Mouse (Mus musculus): ENCODE data around the gene 1500011B03Rik. TPM values are rescaled to one million over a fixed set of nuclear protein-coding genes. Genes with fewer than 3 reads are reported as not detected.

1500011B03Rik gene
- polyA plus RNA-seq, 1 experiment = 54.9 TPM

DNA sequence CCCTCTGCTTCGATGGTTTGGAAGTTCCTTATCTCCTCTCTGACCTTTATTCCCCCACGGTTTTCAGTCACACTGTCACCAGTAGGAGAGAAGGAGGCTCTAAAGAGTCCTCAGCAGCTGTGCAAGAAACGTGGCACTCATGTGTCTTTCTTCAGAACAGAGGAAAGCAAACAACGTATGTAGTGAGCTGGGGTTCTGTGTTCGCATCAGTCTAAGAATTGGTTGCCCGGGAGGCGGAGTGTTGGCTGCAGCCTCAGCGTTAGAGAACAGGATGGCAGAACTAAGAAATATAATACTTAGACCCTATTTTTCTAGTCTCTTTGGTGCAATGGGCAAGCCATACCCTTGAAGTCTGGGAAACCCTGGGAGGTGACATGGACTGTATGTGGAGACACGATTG, 40.3 kb downstream of the 1500011B03Rik start:
- no peak for DNase-seq (ENCODE audit: low spot score)

DNA sequence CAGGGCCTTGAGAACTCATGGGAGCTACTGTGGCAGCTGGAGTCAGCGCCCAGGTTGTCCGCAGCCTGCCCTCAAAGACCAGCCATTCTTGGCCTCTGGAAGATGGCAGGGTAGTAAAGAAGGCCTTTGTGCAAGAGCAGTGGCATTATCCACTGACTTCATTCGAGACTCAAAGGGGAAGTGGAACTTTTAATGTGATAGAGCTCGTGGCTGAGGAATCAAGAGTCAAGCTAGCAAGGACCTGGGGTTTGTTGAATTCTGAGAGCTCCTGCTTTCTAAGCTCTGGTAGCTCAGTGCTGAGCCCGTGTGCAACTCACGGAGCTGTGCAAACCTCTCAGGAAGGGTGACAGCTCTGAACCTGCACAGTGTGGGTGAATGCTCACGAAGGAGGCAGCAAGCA, 42.4 kb downstream of the 1500011B03Rik start:
- DNase-seq (ENCODE audit: low spot score) = no peak

- no peak for DNase-seq (ENCODE audit: low spot score)
Observed at GRCm38 (mm10) chr5:114779956-114780489, 43.2 kb downstream of the 1500011B03Rik start.

DNA sequence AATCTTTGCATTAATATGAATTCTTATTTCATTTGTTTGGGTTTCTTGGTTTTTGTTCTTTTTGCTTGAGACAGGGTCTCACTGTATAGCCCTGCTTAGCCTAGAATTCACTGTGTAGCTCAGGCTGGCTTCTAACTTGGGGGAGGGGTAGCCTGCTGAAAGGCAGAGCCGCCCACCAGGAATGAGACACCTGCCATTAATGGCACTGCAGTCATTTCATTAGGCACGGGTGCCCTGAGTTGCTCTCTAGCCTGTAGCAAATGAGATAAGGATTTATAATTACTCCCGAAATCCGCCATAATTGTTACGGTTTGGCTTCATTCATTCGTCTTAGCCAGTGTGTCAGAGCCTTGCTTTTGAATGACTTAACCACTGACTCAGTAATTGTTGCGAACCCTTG, 47.1 kb downstream of the 1500011B03Rik start:
- DNase-seq (ENCODE audit: low spot score) = no peak

DNA sequence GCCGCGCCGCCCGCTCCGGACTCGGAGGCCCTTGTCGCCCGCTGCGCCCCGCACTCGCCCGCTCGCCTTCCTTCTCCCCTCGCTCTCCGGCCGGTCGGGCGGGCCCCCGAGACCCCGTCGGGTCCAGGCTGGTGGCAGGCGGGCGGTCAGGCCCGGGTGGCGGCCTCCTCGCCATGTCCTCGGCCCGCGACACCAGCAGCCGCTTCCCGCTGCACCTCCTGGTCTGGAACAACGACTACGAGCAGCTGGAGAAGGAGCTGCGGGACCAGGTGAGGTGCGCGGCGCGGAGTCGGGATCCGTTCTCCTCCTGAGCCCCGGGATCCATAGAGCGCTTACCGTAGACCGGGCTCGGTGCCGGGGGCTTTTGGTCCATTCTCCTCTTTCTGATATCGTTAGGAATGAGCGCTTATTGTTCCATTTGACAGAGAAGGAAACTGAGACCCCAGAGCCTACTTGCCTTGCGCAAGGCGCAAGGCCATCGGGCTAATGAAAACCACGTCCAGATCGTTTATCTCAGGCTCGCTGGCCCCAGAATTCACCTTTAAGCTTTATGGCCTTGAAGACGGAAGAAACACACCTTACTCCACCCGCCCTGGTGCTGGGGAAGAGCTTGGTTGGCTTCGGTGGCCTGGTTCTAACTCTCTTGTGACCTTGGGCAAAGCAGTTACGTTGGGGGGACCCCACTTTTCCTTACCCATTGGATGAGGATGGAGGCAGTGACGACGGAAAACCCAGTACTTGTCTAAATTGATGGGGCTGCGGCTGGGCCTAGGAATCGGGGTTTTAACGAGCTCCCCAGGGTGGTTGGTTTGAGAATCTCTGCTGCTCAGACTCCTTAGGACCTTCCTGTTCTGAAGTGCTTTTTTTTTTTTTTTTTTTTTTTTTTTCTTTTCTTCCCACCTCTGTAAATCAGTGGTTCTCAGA, 48.0 kb downstream of the 1500011B03Rik start, which contains the start of gene Git2:
TSS of gene Git2 (minus strand) at position 462 of the 924 bp plus-strand sequence.
- no peak for DNase-seq (ENCODE audit: low spot score)

DNA sequence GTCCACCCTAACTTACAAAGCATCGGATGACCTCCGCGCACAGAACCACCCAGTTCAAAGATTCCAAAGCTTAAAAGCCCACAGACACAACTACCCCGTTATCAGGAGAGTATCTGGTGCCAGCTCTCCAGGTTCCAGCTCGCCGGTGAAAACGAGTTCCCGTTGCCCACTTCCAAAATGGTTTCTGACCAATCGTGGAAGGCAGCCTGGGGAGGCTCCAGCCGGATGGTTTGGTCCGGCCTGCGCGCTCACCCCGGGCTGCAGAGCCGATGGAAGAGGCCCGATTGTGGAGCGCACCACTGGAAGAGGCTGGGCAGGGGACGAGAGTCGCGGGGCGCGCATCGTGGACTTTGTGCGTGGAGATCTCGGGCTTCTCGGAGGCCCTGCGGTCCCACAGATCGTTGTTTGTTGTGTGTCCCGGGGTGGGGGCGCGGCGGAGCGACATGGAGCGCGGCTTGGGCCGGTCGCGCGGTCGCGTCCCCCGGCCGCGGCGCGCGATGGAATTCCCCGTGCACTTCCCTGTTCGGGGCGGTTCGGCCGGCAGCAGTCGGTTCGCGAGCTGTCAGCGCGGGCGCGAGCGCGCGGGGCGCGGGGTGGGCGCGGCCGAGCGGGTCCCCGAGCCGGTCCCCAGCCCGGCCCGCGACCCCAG, 48.7 kb downstream of the 1500011B03Rik start, which contains the start of gene Ankrd13a:
TSS of gene Ankrd13a (plus strand) at position 275 of the 649 bp plus-strand sequence.
- DNase-seq (ENCODE audit: low spot score) = peak; percentile 83

DNA sequence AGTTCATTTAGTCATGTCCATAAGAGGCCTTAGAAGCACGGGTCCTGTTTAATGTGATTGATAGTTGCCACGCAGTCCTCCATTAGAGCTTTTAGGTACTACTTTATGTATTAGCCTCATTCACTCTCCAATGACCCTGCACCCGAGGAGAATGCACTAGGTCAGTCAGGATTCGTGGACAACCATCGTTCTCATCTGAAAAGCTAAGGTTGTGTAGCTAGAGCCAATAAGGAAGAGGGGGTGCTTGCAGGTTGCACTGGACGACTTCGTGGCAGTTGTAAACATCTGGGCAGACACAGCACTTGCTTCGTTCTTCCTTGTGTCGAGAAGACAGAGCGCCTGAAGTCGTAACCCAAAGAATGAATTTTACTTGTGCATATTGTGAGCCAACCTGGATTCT, 49.5 kb downstream of the 1500011B03Rik start:
- DNase-seq (ENCODE audit: low spot score) = no peak

- peak; percentile 94 for DNase-seq (ENCODE audit: low spot score)
Observed at GRCm38 (mm10) chr5:114773211-114773710, 50.0 kb downstream of the 1500011B03Rik start.

GRCm38 (mm10) chr5:114772456-114773203, 50.6 kb downstream of the 1500011B03Rik start:
- peak; percentile 57 for DNase-seq (ENCODE audit: low spot score)

DNA sequence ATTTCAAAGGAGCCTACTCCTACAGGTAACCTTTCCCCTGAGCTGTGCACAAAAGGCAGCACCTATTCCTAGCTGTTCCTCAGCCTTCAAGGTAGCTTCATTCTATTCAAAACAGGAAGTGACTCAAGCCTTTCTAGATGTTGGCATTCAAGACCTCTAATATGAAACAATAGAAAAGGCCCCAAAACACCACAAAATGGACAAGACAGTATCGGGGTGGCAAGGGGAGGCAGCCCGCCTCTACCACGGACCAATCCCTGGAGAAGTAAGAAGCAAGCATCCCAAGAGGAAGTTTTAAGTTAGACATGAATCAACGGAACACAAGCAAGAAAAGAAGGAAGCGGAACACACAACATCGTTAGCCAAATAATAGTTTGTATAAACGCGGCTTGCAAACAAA, 51.5 kb downstream of the 1500011B03Rik start:
- DNase-seq (ENCODE audit: low spot score) = no peak

- no peak for DNase-seq (ENCODE audit: low spot score)
Observed at GRCm38 (mm10) chr5:114769786-114770185, 53.5 kb downstream of the 1500011B03Rik start.

DNA sequence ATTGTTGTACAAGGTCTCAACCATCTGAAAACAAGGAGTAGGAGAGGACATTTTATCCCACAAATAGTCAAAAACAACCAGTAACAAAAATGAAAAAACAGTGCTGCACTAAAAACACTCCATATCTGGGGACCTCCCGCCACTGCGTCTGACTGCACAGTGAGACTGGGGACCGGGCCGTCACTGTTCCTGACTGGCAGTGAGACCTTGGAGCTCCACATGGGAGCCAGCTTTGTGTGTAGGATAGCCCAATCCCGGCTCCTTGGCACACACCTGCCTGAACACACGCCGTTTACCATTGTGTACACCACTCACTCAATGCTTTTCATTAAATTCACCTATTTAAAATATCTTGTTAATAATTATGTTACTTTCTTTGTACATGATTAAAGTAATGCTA, 56.1 kb downstream of the 1500011B03Rik start:
- DNase-seq (ENCODE audit: low spot score) = no peak

GRCm38 (mm10) chr5:114766686-114767085, 56.6 kb downstream of the 1500011B03Rik start:
- DNase-seq (ENCODE audit: low spot score) = no peak

DNA sequence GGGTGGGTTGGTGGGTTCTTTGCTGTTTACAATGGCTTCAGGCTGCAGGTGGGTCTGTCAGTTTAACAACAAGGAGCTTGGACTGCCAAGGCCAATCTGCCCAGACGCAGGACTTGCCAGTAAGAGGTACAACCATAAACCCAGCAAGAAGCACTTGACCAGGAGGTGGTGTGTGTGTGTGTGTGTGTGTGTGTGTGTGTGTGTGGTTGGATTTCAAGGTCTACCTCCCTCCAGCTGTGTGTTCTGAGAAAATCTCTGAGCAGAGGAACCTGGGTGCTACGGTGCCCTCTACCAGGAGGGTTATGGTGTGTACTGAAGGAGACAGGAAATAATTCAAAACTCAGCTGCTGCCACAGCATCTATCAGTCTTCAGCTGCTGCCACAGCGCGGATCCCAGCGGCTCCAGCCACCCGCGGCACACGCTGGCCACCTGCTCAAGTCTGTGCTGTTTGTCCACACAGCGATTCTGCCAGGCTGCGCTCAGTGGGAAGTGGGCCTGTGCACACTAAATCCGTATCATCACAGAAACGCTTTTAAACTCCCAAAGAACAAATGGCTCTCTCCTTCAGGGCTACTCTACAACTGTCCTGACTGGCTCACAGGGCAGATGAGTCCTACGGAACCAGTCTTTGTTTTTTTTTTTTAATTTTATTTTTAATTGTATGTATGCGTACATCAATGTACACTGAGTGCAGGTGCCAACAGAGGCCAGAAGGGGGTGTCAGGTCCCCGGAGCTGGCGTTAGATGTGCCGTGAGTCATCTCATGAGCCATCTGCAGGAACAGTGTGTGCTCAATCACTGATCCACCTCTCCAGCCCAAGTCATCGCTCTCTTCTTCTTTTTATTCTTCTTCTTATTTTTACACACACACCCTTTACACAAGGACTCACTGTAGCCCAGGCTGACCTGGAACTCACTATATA, 58.2 kb downstream of the 1500011B03Rik start:
- no peak for DNase-seq (ENCODE audit: low spot score)

DNA sequence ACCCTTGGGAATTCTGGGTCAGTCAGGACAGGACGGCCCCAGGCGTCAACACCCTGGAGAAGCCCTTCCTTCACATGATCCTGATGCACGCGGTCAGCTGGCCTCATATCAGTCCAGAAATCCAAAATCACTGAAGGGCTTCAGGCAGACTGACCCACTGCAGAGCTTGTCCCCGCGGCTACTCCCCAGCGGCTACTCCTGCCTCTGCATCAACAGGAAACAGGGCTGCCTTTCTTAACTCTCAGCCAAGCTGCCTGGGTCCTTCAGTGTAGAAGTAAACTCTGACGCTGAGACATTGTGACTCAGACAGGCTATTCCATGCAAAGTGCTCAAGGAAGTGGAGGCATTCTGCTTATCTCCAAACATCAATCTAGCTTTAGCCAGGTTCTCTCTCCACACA, 61.3 kb downstream of the 1500011B03Rik start:
- DNase-seq (ENCODE audit: low spot score) = no peak

DNA sequence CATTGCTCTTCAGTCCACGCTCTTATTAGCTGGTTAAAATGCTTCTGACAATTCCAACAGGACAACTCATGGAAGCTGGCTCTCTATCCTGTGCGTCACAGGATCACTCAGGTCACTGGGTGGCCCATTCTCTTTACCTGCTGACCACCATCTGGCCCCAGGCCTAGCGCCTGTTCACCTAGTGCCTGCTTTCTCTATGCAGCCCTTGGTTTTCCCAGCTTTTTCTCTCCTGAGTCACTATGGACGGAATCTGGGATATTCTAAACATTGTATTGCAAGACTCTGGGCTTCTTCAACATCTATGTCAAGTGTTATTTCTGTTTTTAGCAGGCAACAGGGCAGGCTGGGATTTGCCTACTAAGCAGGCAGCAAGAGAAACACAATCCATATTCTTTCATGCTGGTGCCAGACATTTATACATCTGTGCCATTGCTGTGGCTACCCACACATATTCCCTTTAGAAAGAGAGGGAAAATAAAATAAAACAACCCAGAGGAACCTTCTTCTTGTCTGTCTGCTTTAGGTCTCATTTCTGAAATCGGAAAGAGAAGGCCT, 63.7 kb downstream of the 1500011B03Rik start:
- no peak for DNase-seq (ENCODE audit: low spot score)

All from urinary bladder, adult 2 months (tissue).